Mouse (Mus musculus) CH12.LX (cell line): ENCODE measurements around the gene Rep15. TPM values are rescaled to one million over a fixed set of nuclear protein-coding genes. Genes with fewer than 3 reads are reported as not detected.
A peak's percentile ranks its signal among the peaks of the same experiment; 100 is the strongest.

Experiments used
- DNase-seq: peaks from one replicate; pipeline ENCODE4 v3.0.0-alpha.2; 2013; ENCODE audit errors: extremely low read depth
- H3K27ac ChIP-seq: 2 replicates; pipeline ENCODE4 v1.5.1; 2012; ENCODE audit warnings: low read depth, mild to moderate bottlenecking, control low read depth, moderate library complexity; ENCODE audit not compliant: insufficient read depth
- H3K27me3 ChIP-seq: replicated peaks from 2 replicates; pipeline ENCODE3; 2012; ENCODE audit warnings: inconsistent platforms
- H3K36me3 ChIP-seq, 2 experiments: replicated peaks in 1 of 2; 2 replicates each; pipeline versions ENCODE3 to v1.6.1; 2012; ENCODE audit warnings: inconsistent platforms in 1 of 2, low read length in 1 of 2, mild to moderate bottlenecking in 1 of 2, mixed read lengths in 1 of 2, moderate library complexity in 1 of 2; ENCODE audit not compliant: control insufficient read depth in 1 of 2, insufficient read depth in 1 of 2
- H3K4me1 ChIP-seq, 2 experiments: 2 replicates each; pipeline ENCODE4 v1.6.1; 2012; ENCODE audit warnings: inconsistent platforms in 1 of 2, moderate library complexity in 1 of 2; ENCODE audit not compliant: insufficient read depth in 2 of 2, control insufficient read depth in 1 of 2
- H3K4me2 ChIP-seq: 2 replicates; pipeline ENCODE4 v1.6.1; 2012; ENCODE audit warnings: low read depth, mild to moderate bottlenecking, control low read depth; ENCODE audit not compliant: poor library complexity, insufficient read depth, severe bottlenecking
- H3K4me3 ChIP-seq, 3 experiments: fragments of 150-350 bp in 1 of 3; sonication (generic) in 1 of 3; replicated peaks in 1 of 3; 2 replicates each; pipeline versions ENCODE3 to v1.5.1; 2011 to 2012; ENCODE audit warnings: low read depth in 2 of 3, low read length in 2 of 3, mild to moderate bottlenecking in 2 of 3, moderate library complexity in 2 of 3, control low read depth in 1 of 3, improper control_type of control experiment in 1 of 3, inconsistent platforms in 1 of 3, mixed read lengths in 1 of 3; ENCODE audit not compliant: poor library complexity in 1 of 3
- H3K79me2 ChIP-seq: replicated peaks from 2 replicates; pipeline ENCODE4 v1.6.1; 2012; ENCODE audit warnings: mild to moderate bottlenecking, moderate library complexity; ENCODE audit not compliant: control insufficient read depth, poor library complexity, insufficient read depth, severe bottlenecking; ENCODE audit errors: extremely low read depth
- H3K9ac ChIP-seq: 2 replicates; pipeline ENCODE4 v1.6.1; 2012; ENCODE audit warnings: low read depth, mild to moderate bottlenecking, control low read depth, moderate library complexity; ENCODE audit not compliant: insufficient read depth
- H3K9me3 ChIP-seq: replicated peaks from 2 replicates; pipeline ENCODE3; 2012; ENCODE audit warnings: low read length, inconsistent platforms, mixed read lengths
- CHD1 ChIP-seq: IDR thresholded peaks from 2 replicates; pipeline ENCODE4 v1.6.1; 2012; ENCODE audit warnings: low read depth, low read length, improper control_type of control experiment, inconsistent platforms
- CHD2 ChIP-seq: IDR thresholded peaks from 2 replicates; pipeline ENCODE4 v1.6.1; 2011; ENCODE audit warnings: low read length, improper control_type of control experiment
- CTCF ChIP-seq, 2 experiments: IDR thresholded peaks in 1 of 2; conservative IDR thresholded peaks in 1 of 2; 2 replicates each; pipeline ENCODE4 v1.5.1; 2011 to 2012; ENCODE audit warnings: low read depth in 2 of 2, low read length in 2 of 2, improper control_type of control experiment in 1 of 2, inconsistent platforms in 1 of 2, mild to moderate bottlenecking in 1 of 2, moderate library complexity in 1 of 2
- EP300 ChIP-seq: IDR thresholded peaks from 2 replicates; pipeline ENCODE4 v1.6.1; 2011; ENCODE audit warnings: low read length, improper control_type of control experiment
- ETS1 ChIP-seq: conservative IDR thresholded peaks from 2 replicates; pipeline ENCODE4 v1.6.1; 2012; ENCODE audit warnings: low read depth, mild to moderate bottlenecking, inconsistent platforms, low read length, improper control_type of control experiment, moderate library complexity
- HCFC1 ChIP-seq: IDR thresholded peaks from 2 replicates; pipeline ENCODE4 v1.6.1; 2012; ENCODE audit warnings: low read depth, mild to moderate bottlenecking, inconsistent platforms, low read length, improper control_type of control experiment
- IRF4 ChIP-seq: IDR thresholded peaks from 2 replicates; pipeline ENCODE4 v1.6.1; 2014; ENCODE audit warnings: low read depth, mild to moderate bottlenecking, inconsistent platforms, low read length, improper control_type of control experiment
- KAT2A ChIP-seq: IDR thresholded peaks from 2 replicates; pipeline ENCODE4 v1.6.1; 2012; ENCODE audit warnings: low read length, improper control_type of control experiment, inconsistent platforms; ENCODE audit not compliant: insufficient replicate concordance
- MAZ ChIP-seq: IDR thresholded peaks from 2 replicates; pipeline ENCODE4 v1.6.1; 2012; ENCODE audit warnings: low read depth, mild to moderate bottlenecking, inconsistent platforms, low read length, improper control_type of control experiment, moderate library complexity
- MEF2A ChIP-seq: IDR thresholded peaks from 2 replicates; pipeline ENCODE4 v1.6.1; 2014; ENCODE audit warnings: low read depth, mild to moderate bottlenecking, inconsistent platforms, low read length, improper control_type of control experiment, borderline replicate concordance
- MYC ChIP-seq: IDR thresholded peaks from 2 replicates; pipeline ENCODE4 v1.6.1; 2011; ENCODE audit warnings: low read depth, mild to moderate bottlenecking, improper control_type of control experiment, low read length
- NRF1 ChIP-seq: IDR thresholded peaks from 2 replicates; pipeline ENCODE4 v1.6.1; 2014; ENCODE audit warnings: low read depth, mild to moderate bottlenecking, inconsistent platforms, low read length, improper control_type of control experiment, moderate library complexity
- POLR2A ChIP-seq: IDR thresholded peaks from 2 replicates; pipeline ENCODE4 v1.6.1; 2011; ENCODE audit warnings: low read depth, mild to moderate bottlenecking, improper control_type of control experiment, low read length
- RAD21 ChIP-seq: IDR thresholded peaks from 2 replicates; pipeline ENCODE4 v1.6.1; 2011; ENCODE audit warnings: low read depth, mild to moderate bottlenecking, low read length, improper control_type of control experiment, moderate library complexity
- SMC3 ChIP-seq: IDR thresholded peaks from 2 replicates; pipeline ENCODE4 v1.6.1; 2011; ENCODE audit warnings: low read depth, low read length, improper control_type of control experiment
- TBP ChIP-seq: conservative IDR thresholded peaks from 2 replicates; pipeline ENCODE4 v1.6.1; 2011; ENCODE audit warnings: low read depth, low read length, improper control_type of control experiment
- UBTF ChIP-seq: IDR thresholded peaks from 2 replicates; pipeline ENCODE4 v1.6.1; 2012; ENCODE audit warnings: low read depth, mild to moderate bottlenecking, inconsistent platforms, low read length, improper control_type of control experiment, moderate library complexity
- USF2 ChIP-seq: conservative IDR thresholded peaks from 2 replicates; pipeline ENCODE4 v1.6.1; 2011; ENCODE audit warnings: low read depth, low read length, improper control_type of control experiment
- dilution Hi-C: fragments of 300-500 bp; cut with MboI; formaldehyde crosslinking; loops from 2 replicates; pipeline ENCODE4 v1.14.3; 2020; ENCODE audit warnings: low sequenced_read_pairs; ENCODE audit not compliant: extremely low pct_unique_long_range_greater_than_20kb, extremely low pct_ligation_motif_present
- in situ Hi-C: fragments of 300-500 bp; cut with MboI; formaldehyde crosslinking; loops from 3 replicates; pipeline ENCODE4 v1.14.3; 2019; ENCODE audit warnings: low sequenced_read_pairs, low pct_ligation_motif_present, low pct_unique_long_range_greater_than_20kb, mixed read lengths
- polyA plus RNA-seq: library from polyadenylated mRNA; unstranded; fragments of >175 nt; gene quantifications from 2 replicates; pipeline ENCODE4 v1.2.1, GENCODE M21; 2012; ENCODE audit warnings: low read depth; ENCODE audit not compliant: insufficient read length
- total RNA-seq, 2 experiments: library from RNA; depleted of rRNA; stranded (reverse); fragments of 300-350 nt in 1 of 2; fragments of >200 nt in 1 of 2; gene quantifications; 2 replicates each; pipeline ENCODE4 v1.2.3; 2012 to 2014

The Rep15 gene
- total and polyA plus RNA-seq, 3 experiments, result 0.08 to 0.14 TPM; not detected in 1

DNA sequence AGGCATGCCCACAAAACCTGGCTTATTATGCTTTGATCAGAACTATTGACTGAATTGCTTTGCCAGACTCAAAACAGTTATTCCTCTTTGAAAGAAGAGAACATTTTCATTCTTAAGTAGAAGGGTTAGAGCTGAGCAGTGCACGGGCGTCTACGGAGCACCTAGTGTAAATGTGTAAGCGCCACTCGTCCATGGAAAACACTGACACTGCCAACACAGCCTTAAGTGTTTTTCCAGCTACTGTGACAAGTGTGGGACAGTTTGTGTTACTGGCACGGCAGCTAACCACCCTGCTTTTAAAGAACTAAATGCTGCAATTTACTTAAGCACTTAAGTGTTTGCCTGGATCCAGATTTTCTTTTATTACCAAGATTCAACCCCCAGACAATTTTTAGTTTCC, 20.4 kb upstream of the Rep15 start:
- Histone ChIP-seq H3K9ac (peak overlapping the region; percentile 93), H3K27me3 (no peaks in the 10 kb centered on the region), H3K4me2 (peak overlapping the region; percentile 83; the same call in 1 of the 2 replicates), H3K4me1 (peaks cover 4 to 36% of the 10 kb centered on the region in 2 experiments), H3K9me3 (no peaks in the 10 kb centered on the region), H3K4me3 (no peak overlapping the region), H3K27ac (peak overlapping the region; percentile 90), H3K79me2 (no peaks in the 10 kb centered on the region), H3K36me3 (peaks cover 3 to 40% of the 10 kb centered on the region in 2 experiments)
- DNase-seq, result no peak
- TF ChIP-seq HCFC1 (no peak), CHD2 (no peak), MAZ (no peak), TBP (no peak), UBTF (no peak), EP300 (no peak), RAD21 (no peak), MYC (no peak), USF2 (no peak), KAT2A (no peak)
- dilution Hi-C loops, result no loop called here
- in situ Hi-C loops, result loop anchor here (5.0 to 10.0 kb wide), 2 partner anchors 80 to 233 kb away; partner anchors contain the start of gene Klhl42

DNA sequence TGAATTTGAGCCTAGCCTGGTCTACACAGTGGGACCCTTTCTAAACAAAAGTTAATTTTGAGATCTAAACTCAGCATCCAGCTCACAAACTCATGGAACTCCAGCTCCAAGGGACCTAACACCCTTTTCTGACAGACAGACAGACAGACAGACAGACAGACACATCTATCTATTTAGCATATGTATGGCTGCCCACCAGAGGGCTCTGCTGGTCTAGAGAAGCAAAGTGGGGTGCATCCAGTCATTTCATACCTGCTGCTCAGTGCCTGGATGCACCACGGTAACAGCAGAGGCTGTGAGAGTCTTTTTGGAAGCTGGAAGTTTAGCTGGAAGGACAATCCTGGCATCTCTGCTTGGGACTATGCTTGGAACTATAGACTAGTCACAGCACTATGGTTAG, 18.8 kb upstream of the Rep15 start:
- TF ChIP-seq RAD21 (peak; percentile 63), KAT2A (no peak), IRF4 (peak; percentile 46; the same call in 1 of the 2 replicates), MEF2A (no peak), EP300 (no peak), MAZ (no peak), TBP (no peak), NRF1 (no peak), CTCF (conservative IDR thresholded peaks at IDR 0.05 in 1 of 2, IDR thresholded peaks at IDR 0.05 in 1 of 2; ENCODE audit: low read depth in 2 of 2, low read length in 2 of 2) (peak in 1 of 2 experiments; percentile 54; a peak in 2 of 4 replicates), SMC3 (peak; percentile 54), HCFC1 (no peak), POLR2A (no peak), CHD1 (no peak), ETS1 (no peak)
- DNase-seq, result peak; percentile 27
- no peaks in the 10 kb centered on the region for H3K27me3 ChIP-seq
- H3K4me1 ChIP-seq, result peaks cover 6 to 51% of the 10 kb centered on the region in 2 experiments
- H3K4me3 ChIP-seq, result no peak overlapping the region
- peaks cover 3 to 41% of the 10 kb centered on the region in 2 experiments for H3K36me3 ChIP-seq
- no peaks in the 10 kb centered on the region for H3K9me3 ChIP-seq
- H3K9ac ChIP-seq, result no peak overlapping the region
- dilution Hi-C loops, result no loop called here
- in situ Hi-C loops, result loop anchor here (5.0 to 10.0 kb wide), 2 partner anchors 79 to 231 kb away; partner anchors contain the start of gene Klhl42
- H3K4me2 ChIP-seq, result no peak overlapping the region
- H3K27ac ChIP-seq, result no peak overlapping the region
- no peaks in the 10 kb centered on the region for H3K79me2 ChIP-seq
